Mouse (Mus musculus): ENCODE measurements around the gene Mfsd4b3.

- TF ChIP-seq POLR2A (IDR thresholded peaks at IDR 0.05; ENCODE audit: borderline replicate concordance, insufficient read depth, low read length) (no peak), CTCF (IDR thresholded peaks at IDR 0.05; ENCODE audit: borderline replicate concordance, insufficient read depth, low read depth, low read length) (no peak)
Observed at GRCm38 (mm10) chr10:39912616-39913015, 47.3 kb downstream of the Mfsd4b3 start.

Data from cerebellum, adult 2 months (tissue).